Mouse (Mus musculus) MN1 (cell line): ENCODE results near the gene Col4a3.

ENCODE experiments used
- DNase-seq: peaks from one replicate; pipeline ENCODE4 v3.0.0-alpha.2; 2016; ENCODE audit warnings: low spot score

The Col4a3 gene

DNA sequence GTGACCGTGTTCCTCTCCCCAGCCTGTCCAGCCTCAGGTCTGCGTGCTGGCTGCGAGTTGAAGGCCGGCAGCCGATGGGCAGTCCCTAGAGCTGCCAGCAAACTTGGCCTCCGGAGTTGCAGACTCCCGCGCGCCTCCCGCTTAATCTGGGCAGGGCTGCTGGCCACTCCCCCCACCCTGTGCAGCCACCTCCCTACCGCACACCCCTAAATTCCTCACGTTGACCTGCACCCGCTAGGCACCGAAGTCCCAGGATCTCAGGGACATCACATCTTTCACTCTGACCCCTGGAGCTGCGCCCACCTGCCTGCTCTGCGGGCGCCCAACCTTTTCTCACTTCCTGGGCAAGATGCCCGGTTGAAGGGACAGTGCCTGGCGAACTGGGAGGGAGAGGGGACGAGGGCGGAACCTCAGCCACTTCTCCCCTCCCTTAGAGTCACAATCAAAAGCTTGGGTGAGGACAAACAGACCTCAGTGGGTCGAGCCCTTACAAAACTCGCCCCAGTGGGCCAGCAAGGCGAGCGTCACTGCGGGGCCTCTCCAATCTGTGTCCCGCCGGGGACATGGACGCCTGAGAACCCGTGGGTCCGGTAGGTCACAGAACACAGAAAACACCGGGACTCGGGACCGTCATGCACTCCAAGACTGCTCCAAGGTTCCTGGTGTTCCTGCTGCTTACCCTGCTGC is at the start of gene Col4a3, which contains the start of gene Col4a4:
Gene Col4a3 (plus strand): TSS at position 209 of the 687 bp plus-strand sequence.
Gene Col4a4 (minus strand): TSS at position 137 of the 687 bp plus-strand sequence.
- no peak for DNase-seq

GRCm38 (mm10) chr1:82537848-82538247 is 48.9 kb upstream of the Col4a3 start:
- DNase-seq = no peak

GRCm38 (mm10) chr1:82540056-82540455 is 46.7 kb upstream of the Col4a3 start:
- no peak for DNase-seq

DNA sequence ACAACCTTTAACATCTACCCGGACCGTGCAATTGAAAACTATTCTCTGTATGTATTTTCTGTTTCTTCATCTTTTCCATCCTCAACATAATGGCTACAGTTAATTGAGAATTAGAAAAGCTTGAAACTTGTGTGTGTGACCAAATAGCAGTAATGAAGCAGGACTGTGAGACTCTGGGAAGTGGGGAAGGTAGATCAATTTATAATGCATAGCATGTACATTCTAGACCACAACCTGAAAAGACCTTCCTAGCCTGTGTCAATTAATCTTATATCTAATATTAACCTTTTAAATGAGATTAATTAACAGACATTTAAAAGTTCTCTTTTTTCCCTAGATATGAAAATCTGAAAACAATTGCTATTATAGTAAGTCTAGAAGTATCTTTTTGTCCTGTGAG is 42.8 kb upstream of the Col4a3 start:
- no peak for DNase-seq

- no peak for DNase-seq
These were observed 42.1 kb upstream of the Col4a3 start for GRCm38 (mm10) chr1:82544419-82545185.

DNA sequence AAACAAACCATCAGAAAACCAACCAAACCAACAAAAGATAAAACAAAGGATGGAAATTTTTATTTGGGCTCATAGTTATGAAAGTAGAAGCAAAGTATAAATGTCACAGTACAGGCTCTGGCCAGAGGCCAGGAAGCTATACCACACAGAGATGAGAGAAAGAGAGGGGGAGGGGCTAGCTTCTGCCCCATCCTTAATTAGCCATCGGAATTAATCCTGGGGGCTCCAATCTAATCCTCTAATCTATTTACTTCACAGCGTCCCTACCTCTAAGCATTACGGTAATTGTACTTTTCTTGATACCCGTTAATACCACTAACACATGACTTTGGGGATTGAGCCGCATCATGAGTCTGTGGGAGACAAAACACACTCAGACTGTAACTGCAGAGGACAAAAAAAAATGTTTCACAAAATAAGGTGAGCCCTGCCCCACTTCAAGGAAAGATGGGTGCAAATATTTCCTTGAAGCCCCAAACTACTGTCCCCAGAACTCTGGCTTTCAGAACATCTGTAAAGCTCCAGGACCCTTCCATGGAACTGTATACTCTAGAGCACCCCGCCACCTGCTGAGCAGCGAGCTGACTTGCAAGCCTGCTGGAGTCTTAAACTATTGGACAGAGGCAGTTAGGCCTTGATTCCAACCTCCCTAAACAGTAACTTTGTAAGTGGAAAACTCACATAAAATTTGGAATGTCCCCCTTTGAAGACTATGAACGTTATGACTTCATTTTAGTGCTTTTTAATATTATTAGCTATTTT is 41.3 kb upstream of the Col4a3 start:
- no peak for DNase-seq

DNA sequence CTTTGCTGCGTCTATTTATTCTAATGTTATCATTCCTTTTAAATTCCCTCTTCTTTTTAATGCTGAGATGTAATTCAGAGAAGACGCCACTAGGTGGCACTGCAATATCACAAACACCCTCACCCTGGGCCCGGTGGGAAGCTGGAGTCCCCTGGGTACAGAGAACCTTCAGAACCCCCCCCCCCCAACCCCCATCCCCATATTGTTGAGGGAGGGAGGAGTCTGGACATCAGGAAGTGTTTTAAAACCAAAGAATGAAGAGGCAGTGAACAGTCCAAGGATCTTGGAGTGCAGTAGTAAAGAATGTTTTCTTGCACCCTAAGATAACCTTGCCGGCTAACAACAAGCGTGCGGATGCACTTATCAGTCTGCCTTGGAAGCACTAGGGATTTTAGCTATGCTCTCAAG is 32.3 kb upstream of the Col4a3 start:
- DNase-seq = peak; percentile 16

GRCm38 (mm10) chr1:82554889-82555288 is 31.8 kb upstream of the Col4a3 start:
- no peak for DNase-seq

GRCm38 (mm10) chr1:82560223-82560622 is 26.5 kb upstream of the Col4a3 start:
- DNase-seq = no peak

DNA sequence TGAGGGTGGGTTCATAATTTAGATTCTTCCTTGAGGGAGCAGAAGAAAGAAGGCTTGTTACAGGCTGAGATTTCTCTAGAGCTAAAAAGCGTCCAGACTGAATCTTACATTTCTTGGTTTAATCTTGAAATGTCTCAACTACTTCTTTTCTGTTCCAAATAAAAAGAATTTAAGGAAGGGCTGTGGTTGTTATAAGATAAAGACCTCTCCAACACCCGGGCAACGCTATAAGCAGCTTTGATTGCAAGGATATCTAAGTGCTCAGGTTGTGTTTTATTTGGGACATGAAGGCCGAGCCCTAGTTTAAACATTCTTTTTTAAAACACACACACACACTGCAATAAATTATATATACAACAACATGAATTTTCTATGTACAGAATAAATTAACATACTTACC is 17.3 kb upstream of the Col4a3 start:
- DNase-seq = no peak

DNA sequence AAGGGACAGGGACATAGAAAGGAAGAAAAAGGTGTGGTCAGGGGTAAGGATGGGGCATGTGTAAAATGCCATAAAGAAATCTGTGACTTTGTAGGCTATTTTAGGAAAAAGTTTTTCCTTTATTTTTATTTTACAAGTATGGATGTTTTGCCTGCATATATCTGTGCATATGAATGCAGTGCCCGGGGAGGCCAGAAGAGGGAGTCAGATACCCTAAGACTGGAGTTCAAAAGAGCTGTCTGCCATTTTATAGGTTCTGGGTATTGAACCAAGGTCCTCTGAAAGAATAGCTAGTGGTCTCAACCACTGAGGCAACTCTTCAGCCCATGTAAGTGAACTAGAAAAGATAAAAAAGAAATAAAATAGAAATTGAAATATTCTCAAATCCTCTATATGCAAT is 15.0 kb upstream of the Col4a3 start:
- no peak for DNase-seq

DNA sequence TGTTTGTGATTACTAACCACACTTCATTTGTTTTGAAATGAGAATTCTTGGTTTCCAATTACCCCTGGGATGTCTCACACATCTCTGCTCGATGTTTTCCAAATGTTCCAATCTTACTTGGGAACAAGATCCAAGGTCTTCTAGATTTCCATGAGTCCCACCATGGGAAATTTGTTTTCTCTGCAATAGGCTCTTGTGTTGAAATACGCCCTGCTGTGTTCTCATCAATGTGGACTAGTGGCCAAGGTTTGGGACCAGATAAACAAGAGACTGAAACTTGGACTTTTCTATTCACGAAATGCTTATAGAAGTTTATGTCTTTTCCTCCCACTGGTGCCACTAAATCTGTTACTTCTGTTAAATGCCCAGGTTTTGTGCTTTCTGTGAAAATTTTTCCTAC is 11.0 kb upstream of the Col4a3 start:
- DNase-seq = no peak

GRCm38 (mm10) chr1:82576182-82576581 is 10.5 kb upstream of the Col4a3 start:
- DNase-seq = no peak

- no peak for DNase-seq
These were observed 9.4 kb upstream of the Col4a3 start for GRCm38 (mm10) chr1:82577339-82577738.

DNA sequence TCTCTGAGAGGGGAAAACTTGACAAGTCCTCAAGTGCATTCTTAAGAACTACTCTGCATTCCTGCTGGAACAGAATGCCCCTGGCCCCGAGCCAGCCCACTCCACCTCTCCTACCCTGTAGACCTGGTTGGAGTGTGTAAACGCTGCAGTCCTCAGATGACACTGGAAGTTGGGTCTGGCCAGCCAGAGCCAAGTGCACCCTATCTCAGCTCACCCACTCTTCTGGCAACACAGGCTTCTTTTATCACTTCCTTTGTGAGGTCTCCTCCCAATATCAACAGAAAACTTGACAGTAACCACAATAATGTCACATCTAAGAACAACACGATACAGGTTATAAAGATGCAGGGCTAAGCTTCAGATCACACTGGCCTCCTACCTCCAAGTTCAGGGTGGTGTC is 8.8 kb upstream of the Col4a3 start:
- no peak for DNase-seq

DNA sequence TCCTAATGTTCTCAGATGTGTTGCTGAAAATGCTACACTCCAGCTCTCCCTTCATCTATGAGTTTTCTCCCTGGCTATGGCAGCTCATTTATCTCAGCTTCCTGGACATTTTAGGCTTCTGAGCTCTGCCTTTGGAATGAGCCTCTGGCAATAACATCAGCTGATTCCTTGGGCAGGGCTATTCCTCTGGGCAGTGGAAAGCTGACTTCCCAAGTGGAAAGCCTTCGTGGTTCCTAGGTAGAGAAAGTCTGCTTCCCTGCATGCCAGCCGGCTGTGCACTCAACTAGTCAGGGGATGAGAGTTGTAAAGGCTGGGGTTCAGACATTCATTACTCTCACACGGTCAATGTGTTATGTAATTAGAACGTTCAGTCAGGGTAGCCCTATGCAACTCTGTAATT is 8.4 kb upstream of the Col4a3 start:
- DNase-seq = no peak

- no peak for DNase-seq
These were observed 740 bp upstream of the Col4a3 start for GRCm38 (mm10) chr1:82585981-82586380.

DNA sequence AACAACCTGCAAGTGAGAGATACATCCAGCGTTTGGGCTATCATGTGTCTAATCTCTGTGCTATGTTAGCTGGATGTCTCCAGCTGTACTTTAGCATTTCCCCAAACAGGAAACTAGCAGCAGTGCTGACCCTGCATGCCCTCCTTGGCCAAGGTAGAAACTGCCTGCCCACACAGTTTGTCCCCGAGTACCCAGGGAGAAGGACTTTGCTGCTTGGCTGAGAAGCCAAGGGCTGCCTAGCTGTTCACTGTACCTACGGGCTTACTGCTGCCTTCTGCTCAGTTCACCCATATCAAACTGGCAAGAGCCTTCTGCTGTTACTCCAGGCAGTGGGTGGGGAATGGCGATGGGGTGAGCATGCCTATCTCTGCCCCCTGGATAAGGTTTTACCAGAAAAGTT is 3.5 kb downstream of the Col4a3 start:
- no peak for DNase-seq

DNA sequence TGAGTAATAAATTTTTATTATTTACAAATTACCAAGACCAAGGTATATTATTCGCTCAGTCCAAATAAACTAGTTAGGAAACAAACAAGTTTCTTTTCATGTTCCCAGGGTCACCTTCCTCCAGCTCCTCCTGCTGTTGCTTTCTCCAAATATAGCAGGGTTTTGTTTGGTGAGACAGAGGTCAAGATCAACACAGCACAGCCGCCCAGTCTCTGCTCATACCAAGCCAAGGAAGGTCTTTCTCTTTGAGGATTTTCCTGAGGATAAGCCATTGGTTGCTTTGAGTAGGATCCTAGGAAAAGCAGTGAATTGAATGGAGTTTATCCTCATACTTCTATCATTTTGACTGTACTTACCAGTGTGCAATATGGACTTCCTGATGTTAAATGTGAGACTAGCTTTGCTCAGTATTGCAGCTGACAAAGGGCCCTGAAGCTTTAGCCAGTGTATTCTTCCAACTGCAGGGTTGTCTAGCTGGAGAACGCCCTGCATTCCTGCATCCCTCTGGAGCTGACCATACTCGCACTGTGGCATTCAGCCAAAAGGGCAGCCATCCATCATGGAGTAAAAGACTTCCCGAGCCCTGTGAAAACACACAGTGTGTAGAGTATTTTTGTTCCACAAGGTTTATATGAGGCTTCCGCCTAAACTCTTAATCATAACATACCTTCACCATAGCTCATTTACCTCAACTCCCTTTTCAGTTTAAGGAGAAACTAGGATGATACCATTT is 10.3 kb downstream of the Col4a3 start:
- DNase-seq = no peak

DNA sequence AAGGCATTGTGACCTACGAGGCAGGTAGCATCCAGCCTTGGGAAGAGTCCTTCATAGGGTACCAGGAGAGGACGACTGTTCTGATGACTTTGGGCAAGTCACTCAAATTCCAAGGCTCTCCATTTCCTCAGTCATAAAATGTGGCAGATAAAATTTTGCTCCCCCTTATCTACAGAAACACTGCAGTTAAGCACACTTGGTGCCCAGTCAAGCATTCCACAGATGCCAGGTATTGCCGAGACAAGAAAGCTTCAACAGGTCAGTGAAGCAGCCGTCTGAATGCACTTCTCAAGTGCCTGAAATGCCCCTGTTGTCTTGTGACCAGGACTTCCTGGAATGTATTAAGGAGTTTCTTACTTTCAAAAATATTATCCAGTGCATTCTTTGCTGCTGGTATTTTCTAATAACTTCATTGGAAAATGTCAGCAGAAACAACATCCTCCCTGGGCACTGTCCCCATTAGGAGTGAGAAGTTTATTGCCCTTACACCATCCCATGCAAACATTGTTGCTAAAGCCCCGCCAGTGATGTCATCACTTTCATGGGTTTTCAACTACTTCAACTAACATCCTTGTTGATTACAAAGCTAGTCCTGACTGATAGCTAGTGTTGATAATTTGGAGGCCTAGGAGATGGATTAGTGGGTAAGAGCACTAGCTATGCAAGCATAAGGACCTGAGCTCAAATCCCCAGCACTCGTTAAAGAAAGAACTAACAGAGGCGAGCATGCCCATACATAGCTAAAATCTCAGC is 16.7 kb downstream of the Col4a3 start:
- DNase-seq = no peak

DNA sequence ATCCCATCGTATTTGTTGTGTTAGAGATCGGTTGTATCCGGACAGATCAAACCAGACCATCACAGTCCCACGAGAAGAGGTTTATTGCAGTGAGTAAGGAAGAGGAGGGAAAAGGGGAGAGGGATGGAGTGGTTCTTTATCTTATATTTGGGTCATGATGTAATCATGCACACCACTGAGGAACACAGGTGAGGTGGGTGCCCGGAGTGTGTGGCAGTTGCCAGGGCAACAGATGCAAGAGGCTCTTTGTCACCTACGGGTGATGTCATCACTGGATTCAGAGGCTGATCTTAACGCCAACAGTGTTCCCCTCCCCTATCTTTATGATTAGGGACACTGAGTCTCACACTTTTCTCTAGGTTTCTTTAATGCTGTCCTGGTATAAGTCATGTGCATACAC is 18.6 kb downstream of the Col4a3 start:
- DNase-seq = no peak
